Mouse (Mus musculus) forebrain, postnatal 0 days (tissue): ENCODE results near the gene Scn3b. TPM values are rescaled to one million over a fixed set of nuclear protein-coding genes. Genes with fewer than 3 reads are reported as not detected.

Source experiments
- ATAC-seq: fragments of 200-750 bp; cut with Nextera tagmentation; 2 replicates; pipeline ENCODE4 v1.8.0; 2017; ENCODE audit warnings: mild to moderate bottlenecking, moderate library complexity
- DNase-seq: peaks from one replicate; pipeline ENCODE4 v3.0.0-alpha.2; 2015
- H3K27ac ChIP-seq: fragments of 300-500 bp; sonication (generic); 2 replicates; pipeline ENCODE4 v1.5.1; 2014; ENCODE audit warnings: low read depth, mild to moderate bottlenecking, antibody characterized with exemption, low read length, moderate library complexity, mixed read lengths
- H3K27me3 ChIP-seq: fragments of 300-500 bp; sonication (generic); 2 replicates; pipeline ENCODE4 v1.6.1; 2014; ENCODE audit warnings: mild to moderate bottlenecking, low read length, mixed read lengths; ENCODE audit not compliant: insufficient read depth
- H3K36me3 ChIP-seq: fragments of 300-500 bp; sonication (generic); 2 replicates; pipeline ENCODE4 v1.6.1; 2014; ENCODE audit warnings: mild to moderate bottlenecking, moderate library complexity; ENCODE audit not compliant: insufficient read depth
- H3K4me1 ChIP-seq: fragments of 300-500 bp; sonication (generic); 2 replicates; pipeline ENCODE4 v1.6.1; 2014; ENCODE audit warnings: antibody characterized with exemption; ENCODE audit not compliant: insufficient read depth
- H3K4me2 ChIP-seq: fragments of 300-500 bp; sonication (generic); 2 replicates; pipeline ENCODE4 v1.6.1; 2014; ENCODE audit warnings: low read depth, mild to moderate bottlenecking, moderate library complexity
- H3K4me3 ChIP-seq: fragments of 300-500 bp; sonication (generic); 2 replicates; pipeline ENCODE4 v1.5.1; 2014; ENCODE audit warnings: low read depth, low read length, mixed read lengths
- H3K9ac ChIP-seq: fragments of 300-500 bp; sonication (generic); 2 replicates; pipeline ENCODE4 v1.6.1; 2014; ENCODE audit warnings: mild to moderate bottlenecking
- H3K9me3 ChIP-seq: fragments of 300-500 bp; sonication (generic); 2 replicates; pipeline ENCODE4 v1.6.1; 2016; ENCODE audit warnings: low read length
- CTCF ChIP-seq: sonication (generic); IDR thresholded peaks from 2 replicates; pipeline ENCODE4 v1.5.1; 2016; ENCODE audit warnings: antibody characterized with exemption, control low read depth, low read depth
- WGBS: fragments of 180-500 bp; shearing (Covaris S2); extraction: QIAGEN DNeasy Blood & Tissue Kit; methylation state at CpG from one replicate; pipeline ENCODE4 v1.1.7; 2014; 5-methylcytosine and 5-hydroxymethylcytosine counted together
- polyA plus RNA-seq: library from polyadenylated mRNA; unstranded; fragments of >200 nt; fragmentation: Nextera tagmentation; extraction: Ambion mirVana; gene quantifications from 2 replicates; pipeline ENCODE4 v1.2.1, GENCODE M21; 2015
- total RNA-seq: library from RNA; depleted of rRNA; stranded (reverse); fragments of >200 nt; gene quantifications from 2 replicates; pipeline ENCODE4 v1.2.3, GENCODE M21; 2014

The Scn3b gene
- total and polyA plus RNA-seq, 2 experiments from 2014 or later: 133 to 226 TPM

- WGBS: 92% methylated on average over 4 of the region's 4 CpGs
- no peak for ATAC-seq
- peaks cover 64% of the 10 kb centered on the region for H3K36me3 ChIP-seq
- no peak overlapping the region for H3K9ac ChIP-seq
- no peaks in the 10 kb centered on the region for H3K4me1 ChIP-seq
- TF ChIP-seq CTCF: no peak
- no peaks in the 10 kb centered on the region for H3K9me3 ChIP-seq
- no peaks in the 10 kb centered on the region for H3K27me3 ChIP-seq
- H3K4me2 ChIP-seq: no peak overlapping the region
- H3K27ac ChIP-seq: no peak overlapping the region
- no peak overlapping the region for H3K4me3 ChIP-seq
- no peak for DNase-seq
Observed at GRCm38 (mm10) chr9:40292475-40292874, 23.5 kb downstream of the Scn3b start.

- WGBS: 95% methylated on average over 8 of the region's 8 CpGs
- Histone ChIP-seq H3K9me3 (no peaks in the 10 kb centered on the region), H3K9ac (no peak overlapping the region), H3K27ac (no peak overlapping the region), H3K36me3 (peaks cover 70% of the 10 kb centered on the region), H3K4me3 (no peak overlapping the region), H3K4me1 (no peaks in the 10 kb centered on the region), H3K4me2 (no peak overlapping the region), H3K27me3 (no peaks in the 10 kb centered on the region)
- ATAC-seq: peak; percentile 7; the same call in 1 of the 2 replicates
- DNase-seq: no peak
- no peak for TF ChIP-seq CTCF
Observed at GRCm38 (mm10) chr9:40293286-40293685, 24.3 kb downstream of the Scn3b start.

- H3K36me3 ChIP-seq: peaks cover 70% of the 10 kb centered on the region
- H3K9me3 ChIP-seq: no peaks in the 10 kb centered on the region
- H3K27me3 ChIP-seq: no peaks in the 10 kb centered on the region
- DNase-seq: no peak
- no peak overlapping the region for H3K4me2 ChIP-seq
- H3K27ac ChIP-seq: no peak overlapping the region
- no peak overlapping the region for H3K9ac ChIP-seq
- ATAC-seq: no peak; the same call in 1 of the 2 replicates
- H3K4me3 ChIP-seq: no peak overlapping the region
- no peaks in the 10 kb centered on the region for H3K4me1 ChIP-seq
- 88% methylated on average over 5 of the region's 5 CpGs for WGBS
- no peak for TF ChIP-seq CTCF
Observed at GRCm38 (mm10) chr9:40293740-40294139, 24.7 kb downstream of the Scn3b start.

DNA sequence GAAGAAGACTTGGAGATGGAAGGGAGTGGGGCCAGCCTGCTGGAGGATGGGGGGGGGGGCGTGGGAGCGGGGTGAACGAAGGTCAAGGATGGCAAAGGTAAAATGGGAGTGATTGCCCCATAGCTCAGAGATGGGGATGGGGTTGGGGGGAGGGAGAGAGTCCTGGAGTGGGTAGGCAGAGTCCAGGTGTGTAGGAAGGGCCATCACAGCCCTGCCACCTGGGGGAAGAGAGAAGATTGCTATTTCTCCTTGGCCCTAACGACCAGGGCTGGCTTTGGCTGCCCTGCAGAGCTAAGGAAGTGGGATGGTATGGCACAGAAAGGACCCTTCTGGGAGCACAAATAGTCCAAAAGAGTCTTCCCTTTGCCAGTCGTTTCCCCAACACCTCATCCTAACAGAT, 25.2 kb downstream of the Scn3b start:
- no peak overlapping the region for H3K4me3 ChIP-seq
- 85% methylated on average over 5 of the region's 5 CpGs for WGBS
- no peaks in the 10 kb centered on the region for H3K27me3 ChIP-seq
- no peak overlapping the region for H3K9ac ChIP-seq
- no peaks in the 10 kb centered on the region for H3K4me1 ChIP-seq
- H3K27ac ChIP-seq: no peak overlapping the region
- H3K4me2 ChIP-seq: no peak overlapping the region
- no peaks in the 10 kb centered on the region for H3K9me3 ChIP-seq
- no peak for TF ChIP-seq CTCF
- ATAC-seq: no peak
- DNase-seq: no peak
- peaks cover 70% of the 10 kb centered on the region for H3K36me3 ChIP-seq

GRCm38 (mm10) chr9:40294866-40295265, 25.8 kb downstream of the Scn3b start:
- Histone ChIP-seq H3K4me3 (no peak overlapping the region), H3K27ac (no peak overlapping the region), H3K36me3 (peaks cover 72% of the 10 kb centered on the region)

DNA sequence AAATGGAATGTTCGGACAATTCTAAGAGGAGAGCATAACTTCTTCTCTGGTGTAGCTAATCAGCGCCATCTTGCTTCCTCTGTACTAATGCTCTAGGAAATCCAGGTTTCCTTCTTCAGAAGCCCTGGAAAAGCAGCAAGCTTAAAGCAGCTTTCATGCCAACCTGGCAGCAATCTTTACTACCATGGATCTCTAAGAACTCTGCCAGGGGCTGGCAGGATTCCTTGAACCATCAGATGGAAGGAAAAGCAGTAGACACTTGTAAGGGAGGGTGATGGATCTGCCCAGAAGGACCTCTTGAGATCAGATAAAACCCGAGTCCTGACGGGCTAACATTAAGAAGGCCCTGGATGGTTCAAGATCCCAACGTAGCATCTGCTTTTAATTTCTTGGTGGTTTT, 27.2 kb downstream of the Scn3b start:
- ATAC-seq (peak; percentile 42), DNase-seq (peak; percentile 78)
- H3K4me2 ChIP-seq: no peak overlapping the region
- peaks cover 79% of the 10 kb centered on the region for H3K36me3 ChIP-seq
- peak; percentile 45; the same call in 1 of the 2 replicates for TF ChIP-seq CTCF
- no peak overlapping the region for H3K4me3 ChIP-seq
- H3K9ac ChIP-seq: no peak overlapping the region
- no peaks in the 10 kb centered on the region for H3K4me1 ChIP-seq
- WGBS: 82% methylated on average over 5 of the region's 5 CpGs
- H3K27ac ChIP-seq: no peak overlapping the region
- H3K9me3 ChIP-seq: no peaks in the 10 kb centered on the region
- no peaks in the 10 kb centered on the region for H3K27me3 ChIP-seq

More at GRCm38 (mm10) chr9:40294866-40295265, 25.8 kb downstream of the Scn3b start:
- peak; percentile 10; the same call in 1 of the 2 replicates for ATAC-seq
- Histone ChIP-seq H3K4me2 (no peak overlapping the region), H3K4me1 (no peaks in the 10 kb centered on the region), H3K9me3 (no peaks in the 10 kb centered on the region), H3K9ac (no peak overlapping the region), H3K27me3 (no peaks in the 10 kb centered on the region)
- DNase-seq: no peak
- WGBS: 87% methylated on average over 1 of the region's 1 CpGs
- TF ChIP-seq CTCF: no peak

- Histone ChIP-seq H3K4me3 (no peak overlapping the region), H3K36me3 (peaks cover 86% of the 10 kb centered on the region), H3K9me3 (no peaks in the 10 kb centered on the region), H3K4me1 (no peaks in the 10 kb centered on the region), H3K9ac (no peak overlapping the region), H3K27ac (no peak overlapping the region), H3K4me2 (no peak overlapping the region), H3K27me3 (no peaks in the 10 kb centered on the region)
- ATAC-seq (no peak), DNase-seq (no peak)
- no peak for TF ChIP-seq CTCF
- WGBS: 95% methylated on average over 9 of the region's 9 CpGs
Observed at GRCm38 (mm10) chr9:40297969-40298368, 29.0 kb downstream of the Scn3b start.
